Mouse (Mus musculus) v-Abl transformed pro-B cells (cell line): ENCODE results near the gene Rps6.
"Not testable (repeated sequence)": the region's sequence is repeated elsewhere in the genome, so short reads cannot be mapped to it uniquely, and the experiment has no call there.

Experiments
- in situ Hi-C, 2 experiments: fragments of 400-800 bp; cut with MboI; formaldehyde crosslinking; loops; one replicate each; pipeline ENCODE4 v1.15.1; 2025; ENCODE audit not compliant: unreplicated experiment in 2 of 2

The Rps6 gene

GRCm38 (mm10) chr4:86852813-86853590 is 4.2 kb downstream of the Rps6 start:
- in situ Hi-C loops = loop anchor here (10.0 kb wide), 3 partner anchors 88 to 278 kb away; partner anchors contain the start of genes Haus6 (in 1 of the 2) and Rraga (in 1 of the 2)

GRCm38 (mm10) chr4:86852018-86852417 is 5.2 kb downstream of the Rps6 start:
- in situ Hi-C loops = loop anchor here (10.0 kb wide), 3 partner anchors 87 to 277 kb away; partner anchors contain the start of genes Haus6 (in 1 of the 2) and Rraga (in 1 of the 2)

- in situ Hi-C loops = loop anchor here (10.0 kb wide), 3 partner anchors 87 to 277 kb away; partner anchors contain the start of genes Haus6 (in 1 of the 2) and Rraga (in 1 of the 2)
Measured at GRCm38 (mm10) chr4:86851331-86851730, 5.9 kb downstream of the Rps6 start.

GRCm38 (mm10) chr4:86847246-86847645 is 10.0 kb downstream of the Rps6 start:
- in situ Hi-C loops = no loop called here

GRCm38 (mm10) chr4:86845384-86845783 is 11.8 kb downstream of the Rps6 start:
- in situ Hi-C loops = no loop called here

GRCm38 (mm10) chr4:86841141-86841540 is 16.1 kb downstream of the Rps6 start:
- in situ Hi-C loops = not testable (repeated sequence)

GRCm38 (mm10) chr4:86831896-86832295 is 25.3 kb downstream of the Rps6 start:
- in situ Hi-C loops = no loop called here

GRCm38 (mm10) chr4:86825143-86825542 is 32.1 kb downstream of the Rps6 start:
- in situ Hi-C loops = no loop called here

- in situ Hi-C loops = no loop called here
Measured at GRCm38 (mm10) chr4:86823169-86823568, 34.0 kb downstream of the Rps6 start.

- in situ Hi-C loops = no loop called here
Measured at GRCm38 (mm10) chr4:86814850-86815249, 42.4 kb downstream of the Rps6 start.

GRCm38 (mm10) chr4:86810604-86811003 is 46.6 kb downstream of the Rps6 start:
- in situ Hi-C loops = no loop called here
